Mouse (Mus musculus): ENCODE data around the gene Tjp3.
"Not testable (repeated sequence)": the region's sequence is repeated elsewhere in the genome, so short reads cannot be mapped to it uniquely, and the experiment has no call there.

Tjp3 gene

GRCm38 (mm10) chr10:81236471-81237268 is 54.7 kb downstream of the Tjp3 start:
- in situ Hi-C loops (cut with MboI, MseI) = no loop called here

GRCm38 (mm10) chr10:81234206-81234605 is 57.2 kb downstream of the Tjp3 start:
- in situ Hi-C loops (cut with MboI, MseI) = no loop called here

- in situ Hi-C loops (cut with MboI, MseI) = no loop called here
Measured at GRCm38 (mm10) chr10:81233226-81233585, 58.2 kb downstream of the Tjp3 start.

- in situ Hi-C loops (cut with MboI, MseI) = no loop called here
Measured at GRCm38 (mm10) chr10:81232580-81233225, 58.7 kb downstream of the Tjp3 start, which contains the start of gene Zfr2. Zfr2 (plus strand) TSS chr10:81233155.

- in situ Hi-C loops (cut with MboI, MseI) = no loop called here
Measured at GRCm38 (mm10) chr10:81231436-81231835, 59.9 kb downstream of the Tjp3 start.

GRCm38 (mm10) chr10:81230438-81231332 is 60.7 kb downstream of the Tjp3 start, which contains the start of gene Atcay:
Atcay (minus strand) TSS chr10:81230833.
- in situ Hi-C loops (cut with MboI, MseI) = no loop called here

- in situ Hi-C loops (cut with MboI, MseI) = no loop called here
Measured at GRCm38 (mm10) chr10:81229735-81230437, 61.5 kb downstream of the Tjp3 start.

GRCm38 (mm10) chr10:81223731-81224130 is 67.7 kb downstream of the Tjp3 start:
- in situ Hi-C loops (cut with MboI, MseI) = not testable (repeated sequence)

All from T-helper 2 cell (primary cell).